Mouse (Mus musculus) left cerebral cortex, adult 9 months (tissue): ENCODE measurements around the gene Bglap.
A peak's percentile ranks its signal among the peaks of the same experiment; 100 is the strongest.

Experiments used
- DNase-seq, 2 experiments: peaks; one replicate each; pipeline ENCODE4 v3.0.0; 2022; ENCODE audit warnings: low spot score in 2 of 2

The Bglap gene

GRCm38 (mm10) chr3:88350732-88351131 is 33.5 kb downstream of the Bglap start:
- DNase-seq = no peak

DNA sequence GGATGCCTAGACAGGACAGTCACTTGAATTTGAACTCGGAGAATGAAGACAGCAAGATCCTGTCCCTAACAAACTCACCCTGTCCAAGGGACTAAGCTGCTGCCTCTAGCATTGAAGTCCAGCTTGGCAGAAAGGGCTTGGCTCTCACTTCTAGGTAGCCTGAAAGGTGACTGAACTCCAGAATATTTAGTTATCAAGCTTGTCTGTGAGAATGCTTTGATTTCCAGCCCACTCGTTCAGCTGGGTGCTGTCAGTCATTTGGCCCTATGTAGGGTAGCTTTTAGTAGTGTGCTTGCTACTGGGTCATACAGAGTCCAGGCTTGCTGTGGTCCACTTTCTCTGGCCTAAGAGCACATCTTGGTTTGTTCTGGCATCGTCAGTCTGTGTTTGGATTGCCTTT is 45.3 kb downstream of the Bglap start:
- no peak for DNase-seq

GRCm38 (mm10) chr3:88338316-88338715 is 45.9 kb downstream of the Bglap start:
- DNase-seq = no peak

DNA sequence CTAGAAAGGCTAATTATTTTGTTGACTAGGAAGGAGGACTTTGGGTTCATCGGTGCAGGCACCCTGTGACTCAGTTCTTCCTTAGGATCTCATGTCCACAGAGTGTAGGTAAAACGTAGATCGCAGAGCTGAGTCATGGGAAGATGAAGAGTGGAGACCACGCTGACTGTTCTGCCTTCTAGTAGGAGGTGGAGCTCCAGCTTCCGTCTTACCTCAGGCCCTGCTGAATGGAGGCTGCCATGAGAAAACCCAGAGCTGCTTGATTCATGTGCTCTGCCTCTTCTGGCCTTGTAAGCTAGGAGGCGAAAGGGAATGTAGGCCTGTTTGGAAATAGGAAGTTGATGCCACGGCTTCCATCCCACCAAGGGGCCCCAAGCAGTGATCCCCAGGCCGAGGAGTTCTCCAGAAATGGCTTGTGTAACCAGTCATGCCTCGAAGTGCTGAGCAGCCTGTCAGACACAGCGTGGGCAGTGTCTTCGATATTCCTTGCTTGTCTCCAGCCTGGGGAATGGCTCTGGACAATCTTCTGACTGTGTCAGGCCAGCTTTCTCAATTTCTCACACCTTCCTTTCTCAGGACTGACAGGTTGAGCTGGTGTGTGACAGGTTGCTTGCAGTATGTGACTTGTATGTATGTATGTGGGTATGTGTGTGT is 46.8 kb downstream of the Bglap start:
- peak in 1 of 2 experiments; percentile 36 for DNase-seq

GRCm38 (mm10) chr3:88336058-88337013 is 47.9 kb downstream of the Bglap start, which contains the start of the genes Tmem79 and Smg5:
Tmem79 (minus strand) TSS chr3:88336148.
Smg5 (plus strand) TSS chr3:88336260.
- DNase-seq = peak; percentile 90 to 96

DNA sequence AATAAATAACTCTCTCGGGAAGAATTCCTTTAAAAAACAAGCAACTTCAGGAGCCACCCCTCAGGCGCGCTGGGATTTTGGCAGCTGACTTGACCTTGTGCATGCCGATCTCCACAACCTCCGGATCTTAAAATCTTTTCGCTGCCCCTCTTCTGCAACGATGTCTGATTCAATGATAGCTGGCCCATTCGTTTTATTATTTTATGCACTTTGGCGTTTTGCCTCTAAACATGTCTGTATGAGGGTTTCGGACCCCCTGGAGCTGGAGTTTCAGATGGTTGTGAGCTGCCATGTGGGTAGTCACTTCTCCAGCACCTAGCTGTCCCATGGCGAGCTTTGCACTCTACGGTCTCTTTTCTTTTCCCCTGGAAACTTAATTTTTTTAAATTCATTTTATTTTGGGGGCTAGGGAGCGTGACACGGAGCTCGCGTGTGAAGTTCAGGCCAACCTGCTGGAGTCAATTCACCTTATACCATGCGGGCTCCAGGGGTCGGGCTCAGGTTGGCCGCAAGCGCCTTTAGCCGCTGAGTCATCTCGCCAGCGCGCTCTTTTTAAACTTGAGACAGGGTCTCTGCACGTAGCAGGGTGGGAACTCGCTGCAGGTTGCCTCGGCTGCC is 48.7 kb downstream of the Bglap start:
- no peak for DNase-seq

- DNase-seq = no peak
Measured at GRCm38 (mm10) chr3:88334902-88335435, 49.3 kb downstream of the Bglap start.

DNA sequence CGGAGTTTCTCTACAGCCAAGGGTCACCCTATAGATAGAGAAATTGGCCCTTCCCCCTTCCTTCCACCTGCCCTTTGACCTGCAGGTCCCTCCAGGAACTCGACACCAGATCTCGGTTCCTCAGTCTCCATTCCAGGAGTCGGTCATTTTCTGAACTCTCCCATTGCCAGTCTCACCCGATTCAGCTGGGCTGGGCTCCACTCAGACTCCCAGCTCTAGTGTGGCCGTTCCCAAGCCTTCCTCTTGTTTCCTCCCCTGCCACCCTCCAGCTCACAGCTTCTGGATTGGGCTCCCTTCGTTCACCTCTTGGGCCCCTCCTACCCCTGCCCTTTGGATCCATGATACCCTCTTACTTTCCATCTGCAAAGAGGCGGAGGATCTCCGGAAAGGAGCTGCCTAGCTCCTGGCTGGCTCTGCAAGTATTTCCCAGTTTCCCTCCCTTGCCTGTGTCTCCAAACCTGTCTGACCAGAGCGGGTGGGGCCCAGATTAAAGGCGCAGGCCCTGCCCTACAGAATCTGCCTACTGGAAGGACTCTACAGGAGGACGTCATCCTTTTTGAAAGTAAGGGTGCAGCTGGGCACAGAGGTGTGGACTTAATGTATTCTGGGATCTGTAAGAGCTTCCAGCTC is 50.1 kb downstream of the Bglap start:
- no peak for DNase-seq
